Mouse (Mus musculus): Measurements from ENCODE around the gene Mad1l1.

GRCm38 (mm10) chr5:140248101-140248500, 73.3 kb downstream of the Mad1l1 start:
- no peak for TF ChIP-seq CTCF (IDR thresholded peaks at IDR 0.05; ENCODE audit: control insufficient read depth, insufficient read depth, insufficient read length)
- no peak for TF ChIP-seq MYOD1 (IDR thresholded peaks at IDR 0.05; ENCODE audit: control insufficient read depth, insufficient read length, low read depth)

Measured in C2C12 (cell line).